Mouse (Mus musculus): Measurements from ENCODE around the gene Kdelr2. TPM values are rescaled to one million over a fixed set of nuclear protein-coding genes. Genes with fewer than 3 reads are reported as not detected.
A peak's percentile ranks its signal among the peaks of the same experiment; 100 is the strongest.

Gene Kdelr2
- polyA plus RNA-seq, 1 experiment from 2014 or later: 217 TPM

- Histone ChIP-seq H3K4me3 (peak overlapping the region; percentile 90), H3K4me1 (replicated peaks) (peaks cover 9% of the 10 kb centered on the region), H3K9me3 (replicated peaks) (no peaks in the 10 kb centered on the region), H3K27ac (no peak overlapping the region), H3K4me2 (peak overlapping the region; percentile 95), H3K36me3 (no peaks in the 10 kb centered on the region; the same call in 1 of the 2 replicates), H3K9ac (no peak overlapping the region; the same call in 1 of the 2 replicates), H3K27me3 (no peaks in the 10 kb centered on the region)
- ATAC-seq (replicated peaks; ENCODE audit: insufficient number of reproducible peaks, insufficient read depth, low FRiP score, low read depth): no peak
- WGBS: 78% methylated on average over 11 of the region's 11 CpGs
Observed at GRCm38 (mm10) chr5:143463671-143464070, 60.0 kb downstream of the Kdelr2 start.

DNA sequence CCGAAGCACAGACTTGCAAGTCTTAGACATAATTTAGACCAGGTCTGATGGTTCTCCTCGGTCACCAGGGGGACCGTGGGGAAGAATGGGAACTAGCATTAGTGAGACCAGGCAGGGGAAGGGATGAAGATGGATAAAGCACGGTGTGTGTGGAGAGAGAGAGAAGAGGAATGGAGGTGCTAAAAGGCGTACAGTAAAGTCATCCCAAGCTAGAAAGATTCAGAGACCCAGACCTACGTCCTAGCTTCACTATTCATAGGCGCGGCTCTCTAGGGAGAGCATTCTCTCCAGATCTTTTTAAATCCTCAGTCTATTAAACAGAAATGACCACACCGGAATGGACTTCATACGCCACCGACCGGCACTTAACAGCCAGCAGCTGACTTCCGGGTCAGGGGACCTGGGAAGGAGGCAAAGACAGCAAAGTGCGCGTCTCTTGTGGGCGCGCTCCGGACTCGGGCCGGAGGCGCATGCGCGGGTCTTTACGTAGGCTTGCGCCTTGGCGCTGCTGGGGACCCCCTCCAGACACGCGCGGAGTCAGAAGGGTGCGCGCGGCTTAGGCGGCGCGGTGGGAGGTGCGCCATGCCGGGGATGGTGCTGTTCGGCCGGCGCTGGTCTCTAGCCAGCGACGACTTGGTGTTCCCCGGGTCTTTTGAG, 60.6 kb downstream of the Kdelr2 start, which contains the start of gene Daglb:
Gene Daglb (plus strand): TSS at position 485 of the 657 bp plus-strand sequence.
- Histone ChIP-seq H3K4me2 (peak within 1 kb of the TSS; percentile 95), H3K27me3 (no peaks in the 10 kb centered on the region), H3K9ac (peak within 1 kb of the TSS; percentile 82), H3K4me1 (replicated peaks) (peaks cover 9% of the 10 kb centered on the region), H3K36me3 (no peaks in the 10 kb centered on the region; the same call in 1 of the 2 replicates), H3K9me3 (replicated peaks) (no peaks in the 10 kb centered on the region), H3K4me3 (peak within 1 kb of the TSS; percentile 90), H3K27ac (peak within 1 kb of the TSS; percentile 52)
- peak; percentile 95 for ATAC-seq (replicated peaks; ENCODE audit: insufficient number of reproducible peaks, insufficient read depth, low FRiP score, low read depth)
- WGBS: 2% methylated on average over 43 of the region's 43 CpGs

- H3K9me3 ChIP-seq (replicated peaks): no peaks in the 10 kb centered on the region
- peak; percentile 66 for ATAC-seq (replicated peaks; ENCODE audit: insufficient number of reproducible peaks, insufficient read depth, low FRiP score, low read depth)
- peaks cover 1% of the 10 kb centered on the region; the same call in 1 of the 2 replicates for H3K36me3 ChIP-seq
- H3K9ac ChIP-seq: peak overlapping the region; percentile 82
- H3K27ac ChIP-seq: peak overlapping the region; percentile 52
- 0% methylated on average over 20 of the region's 20 CpGs for WGBS
- H3K4me3 ChIP-seq: peak overlapping the region; percentile 90
- peak overlapping the region; percentile 95 for H3K4me2 ChIP-seq
- no peaks in the 10 kb centered on the region for H3K27me3 ChIP-seq
- peaks cover 9% of the 10 kb centered on the region for H3K4me1 ChIP-seq (replicated peaks)
Observed at GRCm38 (mm10) chr5:143464757-143465118, 61.1 kb downstream of the Kdelr2 start.

GRCm38 (mm10) chr5:143465156-143466085, 61.8 kb downstream of the Kdelr2 start:
- Histone ChIP-seq H3K36me3 (peaks cover 3% of the 10 kb centered on the region; the same call in 1 of the 2 replicates), H3K9me3 (replicated peaks) (no peaks in the 10 kb centered on the region), H3K27ac (no peak overlapping the region), H3K27me3 (no peaks in the 10 kb centered on the region), H3K4me2 (peak overlapping the region; percentile 95), H3K9ac (peak overlapping the region; percentile 82), H3K4me1 (replicated peaks) (peaks cover 12% of the 10 kb centered on the region), H3K4me3 (peak overlapping the region; percentile 90)
- WGBS: 33% methylated on average over 23 of the region's 23 CpGs
- ATAC-seq (replicated peaks; ENCODE audit: insufficient number of reproducible peaks, insufficient read depth, low FRiP score, low read depth): no peak

- Histone ChIP-seq H3K4me1 (replicated peaks) (peaks cover 21% of the 10 kb centered on the region), H3K4me2 (no peak overlapping the region), H3K27me3 (no peaks in the 10 kb centered on the region), H3K9ac (no peak overlapping the region), H3K9me3 (replicated peaks) (no peaks in the 10 kb centered on the region), H3K36me3 (peaks cover 3% of the 10 kb centered on the region; the same call in 1 of the 2 replicates), H3K27ac (no peak overlapping the region), H3K4me3 (no peak overlapping the region)
- 85% methylated on average over 23 of the region's 23 CpGs for WGBS
- ATAC-seq (replicated peaks; ENCODE audit: insufficient number of reproducible peaks, insufficient read depth, low FRiP score, low read depth): no peak
Observed at GRCm38 (mm10) chr5:143466891-143467669, 63.4 kb downstream of the Kdelr2 start.

DNA sequence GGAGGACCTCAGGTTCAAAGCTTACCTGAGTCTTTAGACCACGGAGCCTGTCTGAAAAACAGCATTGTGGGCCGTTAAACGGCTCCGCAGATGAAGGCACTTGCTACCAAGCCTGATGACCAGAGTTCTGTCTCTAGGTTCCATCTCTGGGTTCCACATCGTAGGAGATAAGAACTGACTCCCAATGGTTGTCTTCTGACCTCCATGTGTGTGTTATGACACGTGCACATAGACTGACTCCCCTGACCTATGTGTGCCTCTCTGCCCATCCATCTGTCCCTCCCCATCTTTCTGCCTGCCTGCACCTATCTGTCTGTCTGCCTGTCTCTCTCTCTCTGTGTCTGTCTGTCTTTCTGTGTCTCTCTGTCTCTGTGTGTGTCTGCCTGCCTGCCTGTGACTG, 64.3 kb downstream of the Kdelr2 start:
- H3K9me3 ChIP-seq (replicated peaks): no peaks in the 10 kb centered on the region
- H3K27me3 ChIP-seq: no peaks in the 10 kb centered on the region
- H3K4me2 ChIP-seq: no peak overlapping the region
- H3K36me3 ChIP-seq: peaks cover 4% of the 10 kb centered on the region
- no peak overlapping the region for H3K9ac ChIP-seq
- H3K4me1 ChIP-seq (replicated peaks): peaks cover 21% of the 10 kb centered on the region
- no peak overlapping the region for H3K27ac ChIP-seq
- 86% methylated on average over 6 of the region's 6 CpGs for WGBS
- no peak overlapping the region for H3K4me3 ChIP-seq
- ATAC-seq (replicated peaks; ENCODE audit: insufficient number of reproducible peaks, insufficient read depth, low FRiP score, low read depth): no peak

GRCm38 (mm10) chr5:143469628-143470027, 66.0 kb downstream of the Kdelr2 start:
- H3K9me3 ChIP-seq (replicated peaks): no peaks in the 10 kb centered on the region
- no peak for ATAC-seq (replicated peaks; ENCODE audit: insufficient number of reproducible peaks, insufficient read depth, low FRiP score, low read depth)
- WGBS: 81% methylated on average over 8 of the region's 8 CpGs
- no peaks in the 10 kb centered on the region for H3K27me3 ChIP-seq
- H3K4me3 ChIP-seq: no peak overlapping the region
- H3K9ac ChIP-seq: no peak overlapping the region
- no peak overlapping the region for H3K4me2 ChIP-seq
- peaks cover 10% of the 10 kb centered on the region for H3K36me3 ChIP-seq
- H3K27ac ChIP-seq: no peak overlapping the region
- peaks cover 21% of the 10 kb centered on the region for H3K4me1 ChIP-seq (replicated peaks)

GRCm38 (mm10) chr5:143470421-143471164, 67.0 kb downstream of the Kdelr2 start:
- ATAC-seq (replicated peaks; ENCODE audit: insufficient number of reproducible peaks, insufficient read depth, low FRiP score, low read depth): peak; percentile 61
- WGBS: 42% methylated on average over 15 of the region's 15 CpGs
- no peak overlapping the region for H3K4me2 ChIP-seq
- H3K9ac ChIP-seq: peak overlapping the region; percentile 6; the same call in 1 of the 2 replicates
- H3K4me1 ChIP-seq (replicated peaks): peaks cover 12% of the 10 kb centered on the region
- H3K27me3 ChIP-seq: no peaks in the 10 kb centered on the region
- H3K27ac ChIP-seq: peak overlapping the region; percentile 75
- no peak overlapping the region for H3K4me3 ChIP-seq
- no peaks in the 10 kb centered on the region for H3K9me3 ChIP-seq (replicated peaks)
- peaks cover 14% of the 10 kb centered on the region for H3K36me3 ChIP-seq

DNA sequence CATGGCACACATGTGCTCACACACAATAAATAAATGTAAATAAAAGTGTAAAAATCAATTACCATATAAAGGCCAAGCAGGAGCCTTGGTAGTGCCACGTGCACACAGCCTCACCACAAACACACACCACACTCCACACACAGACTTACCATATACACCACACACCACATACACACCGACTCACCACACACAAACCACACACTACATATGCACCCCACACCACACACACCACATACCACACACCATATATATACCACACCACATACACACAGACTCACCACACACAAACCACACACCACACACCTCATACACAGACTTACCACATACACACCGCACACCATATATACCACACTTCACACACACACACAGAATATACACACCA, 67.5 kb downstream of the Kdelr2 start:
- Histone ChIP-seq H3K9me3 (replicated peaks) (no peaks in the 10 kb centered on the region), H3K27ac (peak overlapping the region; percentile 75), H3K9ac (peak overlapping the region; percentile 6; the same call in 1 of the 2 replicates), H3K4me2 (no peak overlapping the region), H3K4me3 (no peak overlapping the region), H3K36me3 (peaks cover 17% of the 10 kb centered on the region), H3K4me1 (replicated peaks) (peaks cover 12% of the 10 kb centered on the region), H3K27me3 (no peaks in the 10 kb centered on the region)
- 80% methylated on average over 3 of the region's 3 CpGs for WGBS
- no peak for ATAC-seq (replicated peaks; ENCODE audit: insufficient number of reproducible peaks, insufficient read depth, low FRiP score, low read depth)

All from heart, embryonic 15.5 days (tissue).